Mouse (Mus musculus) midbrain, embryonic 15.5 days (tissue): ENCODE results near the gene Shoc2. TPM values are rescaled to one million over a fixed set of nuclear protein-coding genes. Genes with fewer than 3 reads are reported as not detected.

Source experiments
- ATAC-seq: fragments of 200-750 bp; cut with Nextera tagmentation; replicated peaks from 2 replicates; pipeline ENCODE4 v1.8.0; 2017; ENCODE audit warnings: moderate TSS enrichment
- H3K27ac ChIP-seq: fragments of 300-500 bp; sonication (generic); 2 replicates; pipeline ENCODE4 v1.5.1; 2015; ENCODE audit warnings: mild to moderate bottlenecking, inconsistent platforms
- H3K27me3 ChIP-seq: fragments of 300-500 bp; sonication (generic); replicated peaks from 2 replicates; pipeline ENCODE4 v1.6.1; 2015; ENCODE audit warnings: inconsistent platforms
- H3K36me3 ChIP-seq: fragments of 300-500 bp; sonication (generic); replicated peaks from 2 replicates; pipeline ENCODE4 v1.6.1; 2015; ENCODE audit warnings: inconsistent platforms
- H3K4me1 ChIP-seq: fragments of 300-500 bp; sonication (generic); 2 replicates; pipeline ENCODE4 v1.6.1; 2015; ENCODE audit warnings: inconsistent platforms
- H3K4me2 ChIP-seq: fragments of 300-500 bp; sonication (generic); 2 replicates; pipeline ENCODE4 v1.6.1; 2015; ENCODE audit warnings: inconsistent platforms, mild to moderate bottlenecking, moderate library complexity
- H3K4me3 ChIP-seq: fragments of 300-500 bp; sonication (generic); 2 replicates; pipeline ENCODE4 v1.5.1; 2015; ENCODE audit warnings: mild to moderate bottlenecking, inconsistent platforms
- H3K9ac ChIP-seq: fragments of 300-500 bp; sonication (generic); 2 replicates; pipeline ENCODE4 v1.6.1; 2015; ENCODE audit warnings: mild to moderate bottlenecking, inconsistent platforms
- H3K9me3 ChIP-seq: fragments of 300-500 bp; sonication (generic); 2 replicates; pipeline ENCODE4 v1.6.1; 2016; ENCODE audit warnings: inconsistent platforms
- WGBS: fragments of 180-500 bp; shearing (Covaris S2); methylation state at CpG from one replicate; pipeline ENCODE4 v1.1.7; 2015; ENCODE audit warnings: mixed read lengths; 5-methylcytosine and 5-hydroxymethylcytosine counted together
- polyA plus RNA-seq: library from polyadenylated mRNA; unstranded; fragments of >200 nt; fragmentation: Nextera tagmentation; extraction: Ambion mirVana; gene quantifications from 2 replicates; pipeline ENCODE4 v1.2.1, GENCODE M21; 2015

Shoc2 gene
- polyA plus RNA-seq, 1 experiment from 2014 or later, result 60.6 TPM

GRCm38 (mm10) chr19:53984628-53985027, 40.5 kb downstream of the Shoc2 start:
- no peak overlapping the region for H3K9ac ChIP-seq
- no peak for ATAC-seq
- H3K4me3 ChIP-seq, result no peak overlapping the region
- H3K4me1 ChIP-seq, result peaks cover 3% of the 10 kb centered on the region; the same call in 1 of the 2 replicates
- WGBS, result 99% methylated on average over 3 of the region's 3 CpGs
- H3K4me2 ChIP-seq, result no peak overlapping the region
- no peak overlapping the region for H3K27ac ChIP-seq
- no peaks in the 10 kb centered on the region for H3K9me3 ChIP-seq
- no peaks in the 10 kb centered on the region for H3K27me3 ChIP-seq
- no peaks in the 10 kb centered on the region for H3K36me3 ChIP-seq

- no peak for ATAC-seq
- H3K27me3 ChIP-seq, result no peaks in the 10 kb centered on the region
- no peak overlapping the region for H3K4me3 ChIP-seq
- H3K36me3 ChIP-seq, result no peaks in the 10 kb centered on the region
- no peaks in the 10 kb centered on the region for H3K4me1 ChIP-seq
- no peak overlapping the region for H3K4me2 ChIP-seq
- H3K9ac ChIP-seq, result no peak overlapping the region
- H3K27ac ChIP-seq, result no peak overlapping the region
- H3K9me3 ChIP-seq, result no peaks in the 10 kb centered on the region
- WGBS, result 90% methylated on average over 2 of the region's 2 CpGs
These were observed 46.4 kb downstream of the Shoc2 start for GRCm38 (mm10) chr19:53990538-53990937.

GRCm38 (mm10) chr19:53993860-53994259, 49.8 kb downstream of the Shoc2 start:
- Histone ChIP-seq H3K4me1 (no peaks in the 10 kb centered on the region), H3K9ac (no peak overlapping the region), H3K4me3 (no peak overlapping the region), H3K36me3 (no peaks in the 10 kb centered on the region), H3K9me3 (no peaks in the 10 kb centered on the region), H3K27ac (no peak overlapping the region), H3K27me3 (no peaks in the 10 kb centered on the region), H3K4me2 (no peak overlapping the region)
- no peak for ATAC-seq
- 83% methylated on average over 3 of the region's 3 CpGs for WGBS

GRCm38 (mm10) chr19:53994276-53994675, 50.2 kb downstream of the Shoc2 start:
- 84% methylated on average over 1 of the region's 1 CpGs for WGBS
- no peak overlapping the region for H3K4me3 ChIP-seq
- H3K9ac ChIP-seq, result no peak overlapping the region

GRCm38 (mm10) chr19:54010973-54011372, 66.9 kb downstream of the Shoc2 start:
- H3K4me2 ChIP-seq, result no peak overlapping the region
- no peak overlapping the region for H3K27ac ChIP-seq
- no peaks in the 10 kb centered on the region for H3K9me3 ChIP-seq
- H3K27me3 ChIP-seq, result no peaks in the 10 kb centered on the region
- no peaks in the 10 kb centered on the region for H3K4me1 ChIP-seq
- H3K36me3 ChIP-seq, result no peaks in the 10 kb centered on the region
- ATAC-seq, result no peak
- 59% methylated on average over 4 of the region's 4 CpGs for WGBS
- H3K4me3 ChIP-seq, result no peak overlapping the region
- no peak overlapping the region for H3K9ac ChIP-seq

More at GRCm38 (mm10) chr19:53994276-53994675, 50.2 kb downstream of the Shoc2 start:
- Histone ChIP-seq H3K27me3 (no peaks in the 10 kb centered on the region), H3K4me2 (no peak overlapping the region), H3K9me3 (no peaks in the 10 kb centered on the region), H3K4me1 (no peaks in the 10 kb centered on the region), H3K27ac (no peak overlapping the region), H3K36me3 (no peaks in the 10 kb centered on the region)
- no peak for ATAC-seq

- no peaks in the 10 kb centered on the region for H3K36me3 ChIP-seq
- no peaks in the 10 kb centered on the region for H3K27me3 ChIP-seq
- no peaks in the 10 kb centered on the region for H3K4me1 ChIP-seq
- no peaks in the 10 kb centered on the region for H3K9me3 ChIP-seq
- 96% methylated on average over 5 of the region's 5 CpGs for WGBS
- no peak overlapping the region for H3K27ac ChIP-seq
- H3K9ac ChIP-seq, result no peak overlapping the region
- no peak overlapping the region for H3K4me2 ChIP-seq
- ATAC-seq, result no peak
- no peak overlapping the region for H3K4me3 ChIP-seq
These were observed 70.9 kb downstream of the Shoc2 start for GRCm38 (mm10) chr19:54014999-54015398.

- WGBS, result over 99% methylated on average over 5 of the region's 5 CpGs
- Histone ChIP-seq H3K4me1 (no peaks in the 10 kb centered on the region), H3K9ac (no peak overlapping the region), H3K4me3 (no peak overlapping the region), H3K27me3 (no peaks in the 10 kb centered on the region), H3K36me3 (no peaks in the 10 kb centered on the region), H3K4me2 (no peak overlapping the region), H3K27ac (no peak overlapping the region), H3K9me3 (no peaks in the 10 kb centered on the region)
- ATAC-seq, result no peak
These were observed 71.4 kb downstream of the Shoc2 start for GRCm38 (mm10) chr19:54015503-54015902.

GRCm38 (mm10) chr19:54035100-54035499, 91.0 kb downstream of the Shoc2 start:
- ATAC-seq, result no peak
- WGBS, result 83% methylated on average over 6 of the region's 6 CpGs
- no peak overlapping the region for H3K27ac ChIP-seq

GRCm38 (mm10) chr19:54039441-54039840, 95.3 kb downstream of the Shoc2 start:
- H3K27ac ChIP-seq, result no peak overlapping the region
- no peaks in the 10 kb centered on the region for H3K9me3 ChIP-seq
- peaks cover under 1% of the 10 kb centered on the region; the same call in 1 of the 2 replicates for H3K4me1 ChIP-seq
- WGBS, result 71% methylated on average over 7 of the region's 7 CpGs
- no peaks in the 10 kb centered on the region for H3K27me3 ChIP-seq
- ATAC-seq, result no peak
- H3K4me2 ChIP-seq, result no peak overlapping the region
- H3K4me3 ChIP-seq, result no peak overlapping the region
- 0 out of 2 replicates have a peak, but pooled peaks cover 8% of the 10 kb centered on the region for H3K36me3 ChIP-seq
- no peak overlapping the region for H3K9ac ChIP-seq

More at GRCm38 (mm10) chr19:54035100-54035499, 91.0 kb downstream of the Shoc2 start:
- Histone ChIP-seq H3K4me1 (no peaks in the 10 kb centered on the region), H3K9ac (no peak overlapping the region), H3K4me3 (no peak overlapping the region), H3K9me3 (no peaks in the 10 kb centered on the region), H3K36me3 (0 out of 2 replicates have a peak, but pooled peaks cover 8% of the 10 kb centered on the region), H3K27me3 (no peaks in the 10 kb centered on the region), H3K4me2 (no peak overlapping the region)

- H3K9ac ChIP-seq, result no peak overlapping the region
- 74% methylated on average over 4 of the region's 4 CpGs for WGBS
- 0 out of 2 replicates have a peak, but pooled peaks cover 4% of the 10 kb centered on the region for H3K36me3 ChIP-seq
- no peaks in the 10 kb centered on the region for H3K27me3 ChIP-seq
- H3K4me1 ChIP-seq, result peaks cover 8% of the 10 kb centered on the region; the same call in 1 of the 2 replicates
- H3K9me3 ChIP-seq, result no peaks in the 10 kb centered on the region
- ATAC-seq, result no peak
- H3K4me2 ChIP-seq, result peak overlapping the region; percentile 11; the same call in 1 of the 2 replicates
- no peak overlapping the region for H3K4me3 ChIP-seq
- H3K27ac ChIP-seq, result no peak overlapping the region
These were observed 96.4 kb downstream of the Shoc2 start for GRCm38 (mm10) chr19:54040356-54041028.

GRCm38 (mm10) chr19:54041029-54041367, 96.9 kb downstream of the Shoc2 start:
- H3K4me1 ChIP-seq, result peaks cover 12% of the 10 kb centered on the region
- 0 out of 2 replicates have a peak, but pooled peaks cover 4% of the 10 kb centered on the region for H3K36me3 ChIP-seq
- H3K4me3 ChIP-seq, result no peak overlapping the region
- H3K9me3 ChIP-seq, result no peaks in the 10 kb centered on the region
- no peak overlapping the region for H3K9ac ChIP-seq
- no peak overlapping the region for H3K27ac ChIP-seq
- H3K4me2 ChIP-seq, result peak overlapping the region; percentile 11; the same call in 1 of the 2 replicates
- H3K27me3 ChIP-seq, result peaks cover 1% of the 10 kb centered on the region; the same call in 1 of the 2 replicates
- WGBS, result 49% methylated on average over 5 of the region's 5 CpGs
- no peak for ATAC-seq

- Histone ChIP-seq H3K4me3 (peak within 1 kb of the TSS; percentile 59), H3K27me3 (peaks cover 23% of the 10 kb centered on the region), H3K4me2 (peak within 1 kb of the TSS; percentile 93), H3K9me3 (no peaks in the 10 kb centered on the region), H3K36me3 (no peaks in the 10 kb centered on the region), H3K9ac (peak within 1 kb of the TSS; percentile 54), H3K27ac (peak within 1 kb of the TSS; percentile 57), H3K4me1 (peaks cover 38% of the 10 kb centered on the region)
- ATAC-seq, result no peak
- 80% methylated on average over 5 of the region's 5 CpGs for WGBS
These were observed 99.7 kb downstream of the Shoc2 start, which contains the start of gene Adra2a for GRCm38 (mm10) chr19:54043851-54044250. Gene Adra2a (plus strand): TSS chr19:54044151.
